Mouse (Mus musculus) c-Kit-positive CD71-negative TER-119-negative erythroid progenitor cells, embryonic 14.5 days (primary cell): ENCODE data around the gene Npffr2.
A peak's percentile ranks its signal among the peaks of the same experiment; 100 is the strongest.
"Not testable (repeated sequence)": the region's sequence is repeated elsewhere in the genome, so short reads cannot be mapped to it uniquely, and the experiment has no call there.

Experiments used
- DNase-seq: peaks from one replicate; pipeline ENCODE4 v3.0.0-alpha.2; 2013; ENCODE audit warnings: low read depth

Npffr2 gene

DNA sequence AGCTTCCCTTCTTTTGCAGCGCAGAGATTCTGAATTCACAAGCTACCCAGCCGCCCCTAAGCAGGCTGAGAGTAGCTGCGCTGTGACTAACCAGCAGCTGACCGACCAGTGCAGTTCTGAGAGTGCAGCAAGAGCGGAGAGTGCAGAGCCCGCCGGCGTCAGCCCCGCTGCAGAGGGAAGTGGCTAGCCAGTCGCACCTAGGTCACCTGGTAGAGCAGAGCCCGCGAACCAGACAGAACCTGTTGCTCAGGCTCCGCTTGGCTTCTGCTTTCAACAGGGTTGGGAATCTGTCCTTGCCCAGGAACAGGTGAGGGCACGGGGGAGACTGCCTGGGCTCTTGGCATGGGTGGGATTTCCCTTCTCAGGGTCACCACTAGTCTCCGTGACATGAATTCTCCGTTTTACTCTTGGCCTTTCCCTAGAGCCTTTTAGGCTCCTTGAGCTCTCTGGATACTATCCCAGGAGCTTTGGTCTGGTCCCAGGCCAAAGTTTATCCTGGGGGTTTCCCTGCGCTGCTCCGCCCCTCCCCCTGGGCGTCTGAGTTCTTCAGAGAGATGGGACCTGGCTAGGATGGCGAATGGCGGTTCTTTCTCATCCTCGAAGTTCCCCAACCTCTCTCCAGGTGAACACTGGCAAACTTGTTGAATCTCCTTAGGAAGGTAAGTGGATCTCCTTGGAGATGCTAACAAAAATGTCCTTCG lies at the start of gene Npffr2:
Gene Npffr2 (plus strand): TSS at position 552 of the 701 bp plus-strand sequence.
- DNase-seq, result no peak

DNA sequence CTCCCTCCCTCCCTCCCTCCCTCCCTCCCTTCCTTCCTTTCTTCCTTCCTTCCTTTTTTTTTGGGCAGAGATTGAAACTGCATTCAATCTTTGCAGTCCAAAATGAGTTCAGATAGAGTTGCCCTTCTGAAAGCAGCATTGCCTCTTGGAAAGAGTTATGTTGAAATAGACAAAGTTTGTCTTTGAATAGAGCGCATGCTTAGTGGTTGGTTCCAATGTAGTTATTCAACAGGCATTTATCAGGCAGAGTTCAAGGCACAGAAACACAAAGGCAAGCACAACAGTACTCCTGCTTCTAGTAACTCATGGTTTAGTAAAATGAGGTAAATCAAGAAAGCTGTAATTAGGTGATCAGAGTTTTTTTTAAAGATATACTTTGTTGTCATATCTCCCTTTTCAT lies 34.7 kb upstream of the Npffr2 start:
- DNase-seq, result no peak

DNA sequence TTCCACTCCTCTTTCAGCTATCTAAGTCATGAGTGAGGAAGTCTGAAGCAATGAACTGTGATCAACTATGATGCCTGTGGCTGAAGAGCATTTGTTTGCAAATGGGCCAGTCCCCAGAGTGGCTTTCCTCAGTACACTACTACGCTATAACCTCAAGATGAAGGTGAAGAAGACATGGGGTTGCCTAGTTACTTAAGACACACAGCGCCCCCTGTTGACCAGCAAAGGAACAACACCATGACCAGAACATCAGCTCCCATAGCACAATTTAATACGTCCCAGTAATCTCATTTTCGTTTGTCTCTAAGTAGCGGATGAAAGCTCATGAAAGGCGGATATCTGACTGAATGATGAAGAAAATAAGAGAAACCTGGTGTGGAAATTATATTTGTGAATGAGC lies 27.0 kb upstream of the Npffr2 start:
- peak; percentile 2 for DNase-seq

DNA sequence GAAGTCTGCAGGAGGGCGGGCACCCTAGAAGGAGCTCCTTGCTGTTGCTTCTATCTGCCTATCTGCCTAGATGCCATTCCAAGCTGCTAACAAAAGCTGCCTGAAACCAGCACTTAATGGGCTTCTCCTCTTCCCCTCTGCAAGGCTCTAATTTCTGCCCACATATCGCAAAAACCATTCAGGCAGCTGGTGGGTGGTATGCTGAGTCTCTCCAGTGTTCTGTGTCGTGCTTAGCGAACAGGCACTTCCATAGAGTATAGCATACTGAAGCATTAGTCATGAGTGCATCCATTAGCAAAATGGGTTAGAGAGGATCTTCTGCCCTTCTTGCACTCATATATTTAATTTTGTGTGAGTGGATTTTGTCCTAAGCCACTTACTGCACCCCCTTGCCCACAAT lies 8.6 kb upstream of the Npffr2 start:
- no peak for DNase-seq

DNA sequence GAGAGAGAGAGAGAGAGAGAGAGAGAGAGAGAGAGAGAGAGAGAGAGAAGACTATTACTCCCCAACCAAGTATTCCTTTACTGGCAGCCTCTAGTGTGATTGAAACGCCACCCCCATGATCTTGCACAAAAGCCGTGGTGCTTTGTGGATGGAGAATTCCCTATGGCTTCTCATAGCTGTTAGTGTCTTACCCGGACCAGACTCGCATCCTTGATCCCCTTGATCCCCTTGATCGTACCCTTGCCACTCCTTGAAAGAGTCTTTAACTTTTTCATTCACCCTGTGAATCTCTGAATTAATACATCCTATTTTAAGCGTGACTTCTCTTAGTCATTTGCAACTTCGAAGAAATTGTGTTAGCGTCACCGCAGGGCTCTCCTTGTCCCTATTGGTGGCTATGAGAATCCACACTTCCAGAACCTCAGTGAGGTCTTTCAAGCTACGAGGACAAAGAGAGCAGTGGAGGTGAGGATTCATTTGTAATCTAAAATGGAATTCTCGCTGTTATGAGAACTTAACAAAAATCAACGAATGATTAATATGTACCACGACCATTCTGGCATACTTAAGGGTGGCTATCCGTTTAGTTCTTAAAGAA lies 949 bp upstream of the Npffr2 start:
- no peak for DNase-seq

DNA sequence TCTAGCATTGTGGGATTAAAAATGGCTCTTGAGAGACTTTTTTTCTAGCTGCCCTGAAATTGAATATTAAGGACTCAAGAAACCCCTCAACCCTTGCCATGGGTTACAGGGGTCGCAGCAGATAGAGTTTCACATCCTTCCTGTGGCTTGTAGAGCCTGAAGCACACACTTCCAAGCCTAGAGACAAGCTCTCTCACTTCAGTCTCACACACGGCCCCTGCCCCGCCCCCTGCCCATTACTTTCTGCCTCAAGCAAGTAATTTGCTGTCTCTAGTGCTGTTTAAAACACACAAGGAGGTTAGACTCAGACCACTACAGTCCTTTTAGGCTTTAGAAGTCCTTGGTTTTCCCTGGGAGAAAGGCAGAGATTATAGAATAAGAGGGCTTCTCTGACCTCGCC lies 1.7 kb downstream of the Npffr2 start:
- DNase-seq, result no peak

DNA sequence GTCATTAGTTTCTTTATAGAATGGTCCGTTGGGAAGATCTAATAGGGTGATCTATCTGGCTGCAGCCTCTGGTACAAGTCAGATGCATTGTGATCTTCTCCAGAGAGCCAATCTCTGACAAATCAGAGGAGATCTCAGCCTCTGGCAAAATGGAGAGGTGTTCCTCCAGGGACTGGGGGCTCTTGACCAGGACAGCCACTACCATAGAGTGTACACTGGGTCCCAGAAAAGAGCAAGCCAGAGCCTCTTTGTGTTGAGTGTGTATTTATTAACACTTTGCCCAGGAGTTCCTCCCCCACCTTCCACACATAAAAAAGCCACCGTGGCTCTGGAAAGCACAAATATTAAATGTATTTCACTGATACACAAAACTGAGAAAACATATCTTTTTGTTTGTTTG lies 2.2 kb downstream of the Npffr2 start:
- no peak for DNase-seq

DNA sequence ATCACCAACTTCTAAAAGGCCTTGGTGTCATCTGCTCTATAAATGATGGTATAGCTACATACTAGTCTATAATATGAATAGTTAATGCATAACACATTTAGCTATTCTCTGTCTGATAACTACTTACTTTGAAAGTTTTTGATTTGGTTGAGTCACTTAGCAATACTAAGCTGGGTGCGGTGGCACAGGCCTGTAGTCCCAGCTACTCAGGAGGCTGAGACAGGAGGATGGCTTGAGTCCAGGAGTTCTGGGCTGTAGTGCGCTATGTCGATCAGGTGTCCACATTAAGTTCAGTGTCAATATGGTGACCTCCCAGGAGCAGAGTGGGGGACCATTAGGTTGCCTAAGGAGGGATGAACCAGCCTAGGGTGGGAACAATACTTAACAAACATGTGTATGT lies 8.8 kb downstream of the Npffr2 start:
- DNase-seq, result no peak

DNA sequence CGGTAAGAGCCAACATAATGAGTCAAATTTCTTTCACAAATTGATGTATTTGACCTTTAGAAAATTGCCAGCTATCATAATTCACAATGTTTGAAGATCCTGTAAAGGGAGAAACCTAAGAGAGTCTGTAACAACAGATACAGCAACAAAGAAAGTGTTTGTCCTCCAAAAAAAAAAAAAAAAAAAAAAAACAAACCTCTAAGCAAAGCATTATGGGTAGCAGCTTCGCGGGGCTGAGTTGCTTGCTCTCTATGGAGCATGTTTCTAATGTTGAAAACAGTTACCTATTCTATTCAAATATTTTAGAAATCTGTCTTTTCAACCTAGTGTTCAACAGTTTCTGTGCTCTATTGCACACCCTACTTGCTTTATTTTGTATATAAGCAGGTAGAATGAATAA lies 15.2 kb downstream of the Npffr2 start:
- no peak for DNase-seq

DNA sequence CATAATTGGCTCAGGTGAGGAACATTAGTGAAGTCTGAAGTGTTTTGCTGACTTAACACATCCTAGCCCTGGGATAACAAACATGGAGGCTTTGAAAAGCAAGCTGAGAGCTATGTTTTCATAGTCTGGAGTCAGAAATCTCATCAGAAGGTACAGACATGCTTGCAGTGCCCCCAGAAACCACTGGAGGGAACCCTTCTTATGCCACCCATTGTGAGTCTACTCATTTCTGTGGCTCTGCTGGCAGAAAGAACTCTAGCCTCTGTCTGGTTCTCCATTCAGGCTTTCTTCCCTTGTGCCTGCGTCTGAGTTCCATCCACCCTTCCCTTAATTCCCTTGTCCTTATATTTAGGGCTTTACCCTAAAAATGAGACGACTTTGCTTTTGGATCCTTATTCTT lies 16.2 kb downstream of the Npffr2 start:
- DNase-seq, result peak; percentile 8

DNA sequence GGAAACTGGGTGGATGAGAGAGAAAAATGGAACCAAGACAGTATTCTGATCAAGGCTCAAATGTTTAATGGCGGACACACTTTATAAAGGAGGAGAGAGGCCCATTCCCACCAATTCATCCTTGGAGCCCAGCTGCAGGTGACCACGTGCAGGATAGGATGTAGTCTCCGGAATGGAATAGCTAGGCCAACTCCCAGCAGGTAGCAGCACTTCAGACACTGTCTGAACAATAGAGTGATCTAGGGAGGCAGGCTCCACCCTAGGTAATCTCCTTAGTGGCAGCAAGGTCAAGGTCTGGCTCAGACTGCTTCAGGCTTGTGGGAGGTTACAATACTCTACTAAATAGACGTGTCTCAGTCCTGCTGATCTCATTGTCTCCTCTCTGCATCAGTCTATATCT lies 31.9 kb downstream of the Npffr2 start:
- not testable (repeated sequence) for DNase-seq

DNA sequence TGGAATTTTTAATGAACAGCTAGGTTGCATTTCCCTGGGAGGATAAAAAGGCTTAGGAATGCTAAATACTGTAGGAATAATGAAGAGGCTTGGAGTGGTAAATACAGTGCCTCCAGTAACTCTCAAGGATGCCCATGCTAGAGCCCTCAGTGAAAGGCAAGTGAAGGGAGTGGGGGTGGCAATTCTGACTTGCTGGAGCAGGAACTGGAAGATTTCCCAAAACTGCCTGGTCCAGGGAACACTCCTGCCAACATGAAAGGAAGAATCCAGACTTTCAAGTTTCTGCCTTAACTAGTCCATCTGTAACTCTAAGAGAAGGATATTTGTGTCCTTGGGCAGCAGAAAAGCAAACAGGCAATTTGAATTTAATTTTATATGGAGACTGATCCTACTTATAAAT lies 34.2 kb downstream of the Npffr2 start:
- DNase-seq, result no peak

DNA sequence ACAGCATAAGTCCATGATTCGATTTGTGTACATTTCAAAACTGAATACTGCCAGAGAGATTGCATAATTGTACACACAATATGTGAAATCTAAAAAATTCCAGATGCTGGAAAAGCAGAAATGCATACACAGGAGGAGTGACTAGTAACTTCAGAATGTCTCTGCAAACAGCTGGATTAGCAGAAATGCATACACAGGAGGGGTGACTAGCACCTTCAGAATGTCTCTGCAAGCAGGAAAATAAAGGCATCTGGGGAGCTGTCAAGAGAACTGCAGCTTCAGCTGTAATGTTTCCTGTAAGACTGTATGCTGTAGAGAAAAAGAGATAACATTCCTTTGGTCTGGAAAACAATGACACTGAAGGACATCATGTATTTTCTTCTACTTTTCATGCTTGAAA lies 51.4 kb downstream of the Npffr2 start:
- DNase-seq, result no peak

DNA sequence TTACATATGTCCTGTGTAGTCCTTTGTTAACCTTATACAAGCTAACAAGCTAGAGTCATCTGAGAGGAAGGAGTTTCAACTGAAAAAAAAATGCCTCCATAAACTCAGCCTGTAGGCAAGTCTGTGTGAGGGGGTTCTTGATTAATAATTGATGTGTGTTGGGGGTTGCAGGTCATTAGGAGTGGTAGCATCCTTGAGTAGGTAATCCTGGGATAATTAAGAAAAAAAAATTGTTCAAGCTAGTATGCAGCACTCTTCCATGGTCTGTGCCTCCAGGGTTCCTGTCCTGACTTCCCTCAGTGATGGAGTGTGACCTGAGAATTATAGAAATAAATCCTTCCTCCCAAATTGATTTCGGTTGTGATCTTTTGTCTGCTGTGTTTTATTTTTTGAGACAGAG lies 52.0 kb downstream of the Npffr2 start:
- DNase-seq, result no peak

DNA sequence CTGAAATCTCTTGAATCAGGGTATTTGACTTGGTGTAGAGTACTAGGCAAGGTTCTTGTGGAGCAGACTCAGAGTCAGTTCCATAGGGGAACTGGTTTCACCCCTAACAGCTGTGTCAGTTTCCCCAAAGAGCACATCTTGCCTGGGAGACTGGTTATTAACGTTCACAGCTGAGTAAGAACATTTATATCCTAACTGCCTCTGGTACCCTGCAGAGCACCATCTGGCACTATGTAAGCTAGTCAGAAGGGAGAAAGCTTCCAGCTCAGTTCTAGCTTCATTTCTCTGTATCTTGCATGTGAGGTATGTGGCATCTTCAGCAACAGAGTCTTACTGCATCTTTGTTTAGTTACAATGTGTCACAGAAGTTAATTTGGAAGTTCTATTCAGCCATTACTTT lies 53.9 kb downstream of the Npffr2 start:
- DNase-seq, result no peak

DNA sequence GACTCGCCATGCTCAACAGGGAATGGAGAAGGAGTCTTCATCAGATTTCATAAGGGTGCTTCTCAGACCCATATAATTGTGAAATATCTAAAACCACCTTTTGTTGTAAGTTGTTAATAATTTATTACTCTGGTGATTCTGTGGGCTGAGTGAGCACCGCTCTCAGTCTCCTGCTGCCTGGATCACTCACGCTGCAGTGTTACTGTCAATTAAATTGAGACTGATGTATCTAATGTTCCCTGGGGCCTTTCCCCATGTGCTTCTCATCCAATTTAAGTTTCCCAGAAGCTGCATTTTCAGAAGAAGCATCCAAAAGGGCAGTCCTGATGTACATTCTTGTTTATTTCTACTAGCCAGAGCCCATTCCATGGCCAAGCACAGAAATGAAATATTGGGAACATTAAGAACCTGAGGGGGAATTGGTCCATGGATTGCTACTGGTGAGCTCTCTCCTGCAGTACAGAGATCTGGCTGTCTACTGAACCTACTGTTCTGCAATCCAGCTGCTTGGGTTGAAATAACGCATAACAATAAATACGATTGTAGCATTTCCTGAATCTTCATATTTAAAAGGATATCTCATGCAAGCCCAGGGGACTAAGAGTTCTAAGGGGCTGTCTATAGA lies 54.6 kb downstream of the Npffr2 start:
- no peak for DNase-seq

DNA sequence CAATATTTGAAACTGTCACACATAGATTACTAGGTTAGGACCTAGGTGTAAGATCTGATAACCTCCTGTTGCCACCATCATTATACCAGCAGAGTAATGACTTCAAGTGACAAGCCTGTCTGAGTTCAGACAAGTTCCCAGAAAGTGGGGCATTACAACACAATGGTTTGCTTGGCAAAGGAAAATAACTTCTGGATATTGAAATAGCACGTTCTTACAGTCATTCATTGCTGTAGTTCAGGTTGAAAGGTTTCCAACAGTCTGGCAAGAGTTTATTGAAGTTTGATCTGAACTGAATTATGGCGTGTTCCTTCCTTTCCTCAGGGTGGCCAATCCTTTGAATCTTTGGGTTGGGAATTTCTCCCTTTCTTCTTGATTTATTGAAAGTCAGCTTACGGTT lies 57.8 kb downstream of the Npffr2 start:
- DNase-seq, result no peak

DNA sequence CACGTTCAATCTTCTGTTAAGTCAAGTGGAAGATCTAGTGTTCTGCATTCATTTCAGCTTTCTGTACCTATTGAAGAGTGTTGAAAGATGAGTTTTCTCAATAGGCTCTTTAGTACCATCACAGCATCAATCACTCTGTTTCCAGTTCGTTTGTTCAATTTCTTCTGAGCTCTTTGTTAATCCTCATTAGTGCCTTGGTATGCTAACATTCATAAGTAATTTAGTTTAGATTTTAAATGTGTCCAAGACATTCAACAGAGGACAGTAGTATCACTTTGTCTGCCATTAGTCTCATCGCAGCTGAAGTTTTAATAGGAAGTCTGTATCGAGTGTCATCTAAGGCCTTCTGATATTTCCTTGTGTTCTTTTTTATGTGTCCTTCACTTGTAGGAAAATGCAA lies 65.1 kb downstream of the Npffr2 start:
- DNase-seq, result no peak

DNA sequence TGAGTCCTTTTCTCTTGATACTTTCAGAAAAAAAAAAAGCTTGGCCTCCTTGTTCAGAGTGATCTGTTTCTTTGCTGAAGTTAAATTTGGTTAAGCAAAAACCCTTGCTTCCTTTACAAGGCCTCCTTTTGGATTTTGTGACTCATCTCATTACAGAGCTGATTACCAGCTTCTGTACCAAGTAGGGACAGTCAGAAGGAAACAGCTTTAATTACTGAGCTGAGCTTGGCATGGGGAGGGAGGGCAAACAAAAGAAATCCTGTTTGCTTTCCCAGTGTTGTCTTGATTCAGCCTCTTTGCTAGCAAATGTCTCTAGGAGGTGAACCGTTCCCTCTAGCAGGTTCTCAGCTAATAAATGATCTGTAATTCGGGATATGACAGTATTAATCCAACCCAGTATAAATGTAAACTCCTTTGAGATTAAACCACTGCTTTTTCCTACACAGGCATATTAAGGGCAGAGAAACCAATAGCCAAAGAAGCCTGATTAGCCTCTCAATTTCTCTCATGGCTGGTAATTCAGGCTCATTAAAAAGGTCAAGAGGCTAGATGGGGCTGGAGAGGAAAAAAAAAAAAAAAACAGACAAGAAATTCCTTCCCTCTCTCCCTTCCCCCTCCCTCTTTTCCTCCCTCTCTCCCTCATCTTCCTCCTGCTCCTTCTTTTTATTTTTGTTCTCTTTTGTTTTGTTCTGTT lies 84.2 kb downstream of the Npffr2 start:
- no peak for DNase-seq

DNA sequence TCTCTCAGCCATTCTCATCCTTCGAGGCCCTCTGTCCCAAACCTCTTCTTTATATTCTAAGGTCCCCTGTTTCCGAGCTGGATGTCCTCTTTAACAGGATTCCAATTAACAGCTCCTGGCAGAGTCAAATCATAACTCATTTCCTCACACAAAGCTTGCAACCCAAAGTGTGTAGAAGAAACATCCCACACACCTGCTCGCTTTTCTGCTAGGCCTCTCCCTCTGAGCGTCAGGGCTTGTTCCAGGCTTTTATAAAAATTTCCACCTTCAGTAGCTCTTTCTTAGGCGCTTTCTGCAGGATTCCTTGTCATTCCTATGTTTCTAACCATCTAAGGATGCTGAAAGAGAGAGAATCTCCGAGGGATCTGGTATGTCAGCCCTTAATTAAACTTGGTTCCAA lies 85.0 kb downstream of the Npffr2 start:
- DNase-seq, result no peak

DNA sequence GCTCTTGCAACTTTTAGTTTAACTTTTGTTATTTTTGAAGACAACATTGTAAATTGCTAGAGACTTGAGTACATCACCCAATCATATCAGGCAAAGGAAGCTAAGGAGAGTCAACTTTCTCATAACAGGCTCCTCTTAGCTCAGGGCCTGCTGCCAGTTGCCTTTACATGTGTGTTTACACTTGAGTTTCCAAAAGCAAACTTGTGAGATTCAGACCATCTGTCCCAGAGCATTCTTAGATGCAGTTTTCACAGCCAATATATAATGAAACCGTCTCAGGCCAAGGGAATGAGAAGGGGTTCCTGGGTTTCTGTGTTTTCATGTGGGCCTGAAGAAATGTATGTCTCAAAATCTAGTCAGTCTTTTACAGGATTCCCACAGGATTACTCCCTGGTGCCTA lies 104.4 kb downstream of the Npffr2 start:
- no peak for DNase-seq
